Mouse (Mus musculus) thymus, postnatal 4 days (tissue): ENCODE data around the gene Oca2.

Source experiments
- DNase-seq: peaks from one replicate; pipeline ENCODE4 v3.0.0; 2021

Oca2 gene

DNA sequence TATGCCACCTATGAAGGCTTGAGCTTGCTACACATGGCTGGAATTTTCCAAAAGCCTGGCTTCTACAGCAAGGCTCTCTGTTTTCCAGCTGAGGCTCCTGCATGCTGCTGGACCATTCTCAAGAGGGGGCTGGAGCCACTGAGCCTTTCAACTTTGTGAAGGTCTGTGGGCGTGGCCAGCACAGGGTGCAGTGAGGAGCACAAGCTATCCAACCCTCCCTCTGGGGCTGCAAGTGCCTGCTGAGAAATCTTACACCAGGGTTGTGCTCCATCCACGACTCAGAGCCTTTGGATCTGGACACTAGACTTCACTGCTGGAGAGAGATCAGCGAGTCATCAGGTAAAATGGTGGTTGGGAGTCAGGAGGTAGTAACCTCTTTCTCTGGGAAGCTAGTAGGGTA is at the start of gene Oca2:
Oca2 (plus strand) TSS at position 218 of the 400 bp plus-strand sequence.
- DNase-seq = no peak

DNA sequence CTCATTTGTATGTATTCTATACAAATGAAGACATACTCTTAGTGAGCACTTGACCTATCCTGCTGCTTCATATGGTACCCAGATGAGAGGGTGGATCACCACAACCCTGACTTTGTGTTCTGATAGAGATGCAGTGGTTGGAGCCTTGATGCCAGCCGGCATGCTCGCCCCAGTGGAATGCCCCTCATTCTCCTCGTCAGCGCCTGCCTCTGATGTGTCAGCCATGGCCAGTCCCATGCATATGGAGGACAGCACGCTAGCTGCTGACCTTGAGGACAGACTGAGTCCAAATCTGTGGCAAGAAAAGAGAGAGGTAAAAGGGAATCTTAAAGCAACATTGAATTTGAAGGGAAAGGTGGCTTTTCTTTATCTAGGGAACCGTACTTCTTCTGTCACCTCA is 48.5 kb upstream of the Oca2 start:
- no peak for DNase-seq

DNA sequence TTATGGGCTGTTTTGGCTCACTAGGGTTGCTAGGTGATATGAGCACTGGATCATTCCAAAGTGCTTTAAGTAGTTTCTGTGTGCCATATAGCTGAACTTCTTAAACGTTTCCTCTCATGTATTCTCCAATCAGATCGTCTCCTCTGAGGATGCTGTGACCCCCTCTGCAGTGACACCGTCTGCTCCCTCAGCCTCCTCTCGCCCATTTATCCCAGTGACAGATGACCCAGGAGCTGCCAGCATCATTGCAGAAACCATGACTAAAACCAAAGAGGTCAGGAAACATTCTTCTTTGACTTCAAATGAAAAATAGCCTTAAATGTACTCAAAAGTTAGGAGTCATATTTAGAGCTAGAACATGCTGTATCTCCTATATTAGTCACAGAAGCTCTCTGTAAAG is 47.9 kb upstream of the Oca2 start:
- no peak for DNase-seq

DNA sequence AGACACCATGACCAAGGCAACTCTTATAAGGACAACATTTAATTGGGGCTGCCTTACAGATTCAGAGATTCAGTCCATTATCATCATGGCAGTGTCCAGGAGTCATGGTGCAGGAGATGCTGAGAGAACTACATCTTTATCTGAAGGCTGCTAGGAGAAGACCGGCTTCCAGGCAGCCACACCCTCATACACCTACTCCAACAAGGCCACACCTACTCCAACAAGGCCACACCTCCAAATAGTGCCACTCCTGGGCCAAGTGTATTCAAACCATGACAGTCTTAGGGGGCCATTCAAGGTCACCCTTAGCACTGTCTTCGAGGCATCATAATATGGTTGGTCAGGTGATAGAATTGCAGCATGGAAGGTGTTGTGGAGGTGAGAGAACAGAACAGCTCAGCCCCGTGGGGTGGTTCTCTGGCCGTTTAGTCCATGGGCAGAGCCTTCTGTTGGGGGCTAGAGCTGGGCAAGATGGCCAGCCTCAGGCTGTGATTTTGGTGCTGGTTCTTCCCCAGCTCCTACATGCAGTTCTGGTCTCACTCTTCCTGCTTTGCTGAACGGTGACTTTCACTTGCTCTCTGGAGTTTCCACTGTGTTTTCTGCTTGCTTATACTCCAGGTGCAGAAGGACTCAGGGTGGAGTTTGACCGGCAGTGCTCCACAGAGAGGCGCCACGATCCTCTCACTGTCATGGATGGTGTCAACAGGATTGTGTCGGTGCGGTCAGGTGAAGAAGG is 37.9 kb upstream of the Oca2 start:
- DNase-seq = no peak

DNA sequence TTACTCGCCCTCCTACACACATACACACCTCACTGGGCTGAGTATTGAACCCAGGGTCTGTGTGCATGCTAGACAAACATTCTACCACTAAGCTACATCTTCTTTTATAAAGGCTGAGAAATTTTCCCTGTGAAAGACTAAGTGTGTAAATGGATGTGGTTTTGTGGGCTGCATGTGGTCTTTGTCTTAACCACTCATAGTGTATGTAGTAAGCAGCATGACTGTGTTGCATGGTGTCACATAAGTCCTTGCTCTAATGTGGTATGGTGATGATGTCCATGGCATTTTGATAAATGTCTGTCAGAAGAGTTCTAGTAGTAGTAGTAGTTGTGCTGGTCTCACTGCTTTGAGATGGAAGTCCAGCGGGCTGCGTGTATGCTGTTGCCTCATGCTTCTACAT is 36.7 kb upstream of the Oca2 start:
- no peak for DNase-seq

DNA sequence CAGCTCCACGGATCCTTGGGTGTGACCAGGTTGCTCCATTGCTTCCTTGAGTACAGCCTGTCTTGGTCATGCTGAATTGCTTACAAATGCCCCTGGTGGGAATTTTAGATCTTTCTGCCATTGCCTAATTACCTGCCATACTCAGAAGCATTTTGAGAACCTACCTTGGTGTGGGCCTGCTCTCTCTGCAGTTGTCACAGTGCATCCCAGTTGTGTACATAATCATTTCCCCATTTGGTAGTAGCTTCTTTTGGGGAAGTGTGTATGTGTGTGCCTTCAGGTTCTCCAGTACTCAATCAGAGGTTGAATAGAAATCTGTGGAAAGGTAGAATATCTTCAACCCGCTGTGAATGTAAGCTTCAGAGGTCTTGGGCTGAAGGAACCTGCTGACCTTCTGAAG is 36.3 kb upstream of the Oca2 start:
- DNase-seq = no peak

DNA sequence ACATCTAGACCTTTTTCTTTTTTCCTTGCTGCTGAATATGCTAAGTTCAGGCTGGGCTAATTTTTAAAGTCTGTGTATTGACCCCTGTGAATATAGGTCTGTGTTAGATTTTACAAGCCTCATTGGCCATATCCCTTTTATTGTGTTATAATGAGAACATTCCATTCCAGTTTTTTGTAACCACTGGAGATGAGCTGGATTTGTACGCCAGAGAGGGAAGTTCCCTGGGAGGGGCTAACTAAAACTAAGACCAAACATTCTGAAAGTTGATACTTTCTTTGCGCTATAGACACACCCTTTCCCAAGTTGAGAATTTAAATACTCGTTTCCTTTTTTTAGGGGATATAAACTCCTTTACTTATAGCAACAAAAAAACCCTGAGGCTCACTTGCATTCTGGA is 34.7 kb upstream of the Oca2 start:
- no peak for DNase-seq

DNA sequence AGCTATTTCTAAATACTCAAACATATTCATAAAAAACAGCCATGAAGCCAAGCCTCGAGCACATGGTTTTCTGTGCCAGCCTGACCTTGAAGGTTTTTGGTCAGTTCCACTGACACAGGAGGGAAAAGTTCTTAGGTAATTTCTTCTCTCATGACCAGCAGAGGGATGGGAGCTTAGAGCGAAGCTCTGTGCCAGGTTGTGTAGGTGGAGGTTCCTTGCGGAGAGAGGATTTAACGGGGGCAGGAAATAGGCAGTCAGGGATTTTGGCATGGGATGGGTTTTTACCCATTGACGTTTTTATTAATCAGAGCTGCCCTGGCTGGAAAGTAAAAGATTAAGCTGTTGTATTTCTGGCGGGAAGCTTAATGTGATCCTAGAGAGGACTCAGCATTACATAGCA is 18.7 kb upstream of the Oca2 start:
- DNase-seq = no peak

DNA sequence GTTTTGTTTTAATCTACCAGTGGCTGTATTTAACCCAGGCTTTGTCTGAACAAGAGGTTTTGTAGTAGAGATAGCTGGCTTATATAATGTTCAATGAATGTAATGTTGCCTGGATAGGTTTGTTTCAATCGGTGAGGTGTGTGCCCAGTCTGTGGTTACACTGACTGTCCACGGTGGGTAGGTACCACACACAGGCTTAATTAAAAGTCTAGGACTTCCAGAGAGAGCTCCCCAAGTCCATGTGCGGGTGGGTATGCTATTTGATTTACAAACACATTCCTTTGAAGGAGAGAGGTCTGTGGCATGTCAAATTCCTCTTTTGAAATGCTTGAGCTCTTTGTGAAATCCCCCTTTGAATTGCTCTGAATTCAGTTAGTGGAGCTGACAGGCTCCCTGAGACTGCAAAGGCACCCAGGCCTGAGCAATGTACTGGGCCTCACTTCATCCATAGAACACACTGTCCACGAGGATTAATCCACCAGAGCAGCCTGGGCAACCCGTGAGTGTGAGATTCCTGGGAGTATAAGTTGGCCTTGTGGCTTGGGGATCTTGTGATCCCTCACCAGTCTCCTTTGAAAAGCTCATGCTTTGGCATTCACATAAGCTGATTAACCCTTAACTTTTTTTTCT is 3.7 kb upstream of the Oca2 start:
- DNase-seq = no peak

DNA sequence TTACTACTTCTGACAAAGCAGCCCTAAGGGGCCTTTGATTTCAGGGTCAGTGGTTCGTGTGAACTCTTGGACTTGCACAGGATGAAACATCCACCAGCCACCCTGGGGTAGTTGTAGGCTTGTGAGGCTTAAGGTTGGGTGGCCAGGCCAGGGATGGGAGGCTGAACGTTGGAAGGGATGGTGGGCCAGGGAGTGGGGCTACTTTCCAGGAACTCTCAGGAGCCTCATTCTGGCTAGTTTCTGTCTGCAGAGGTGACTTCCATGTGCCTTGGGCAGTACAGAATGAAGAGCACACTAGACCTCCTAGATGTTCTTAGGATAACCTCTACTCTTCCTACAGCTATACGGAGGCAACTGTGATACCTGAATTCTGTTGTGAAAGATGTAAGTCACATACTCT is 2.9 kb upstream of the Oca2 start:
- DNase-seq = no peak

DNA sequence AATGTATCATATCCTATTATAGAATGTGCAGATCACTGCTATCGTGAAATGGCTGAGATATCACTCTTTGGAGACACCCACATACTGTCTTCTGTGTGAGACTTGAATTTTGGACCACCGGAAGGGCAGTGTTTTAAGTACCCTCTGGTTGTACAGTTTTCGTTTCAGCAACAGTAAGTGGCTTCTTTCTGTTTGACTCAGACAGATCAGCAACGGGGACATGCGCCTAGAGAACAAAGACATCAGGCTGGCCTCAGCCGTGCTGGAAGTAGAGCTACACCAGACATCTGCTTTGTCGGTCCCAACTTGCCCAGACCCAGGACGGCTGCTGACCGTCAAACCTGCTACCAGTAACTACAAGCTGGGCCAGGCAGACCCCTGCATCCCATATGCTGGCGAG is 15.0 kb downstream of the Oca2 start:
- DNase-seq = no peak

DNA sequence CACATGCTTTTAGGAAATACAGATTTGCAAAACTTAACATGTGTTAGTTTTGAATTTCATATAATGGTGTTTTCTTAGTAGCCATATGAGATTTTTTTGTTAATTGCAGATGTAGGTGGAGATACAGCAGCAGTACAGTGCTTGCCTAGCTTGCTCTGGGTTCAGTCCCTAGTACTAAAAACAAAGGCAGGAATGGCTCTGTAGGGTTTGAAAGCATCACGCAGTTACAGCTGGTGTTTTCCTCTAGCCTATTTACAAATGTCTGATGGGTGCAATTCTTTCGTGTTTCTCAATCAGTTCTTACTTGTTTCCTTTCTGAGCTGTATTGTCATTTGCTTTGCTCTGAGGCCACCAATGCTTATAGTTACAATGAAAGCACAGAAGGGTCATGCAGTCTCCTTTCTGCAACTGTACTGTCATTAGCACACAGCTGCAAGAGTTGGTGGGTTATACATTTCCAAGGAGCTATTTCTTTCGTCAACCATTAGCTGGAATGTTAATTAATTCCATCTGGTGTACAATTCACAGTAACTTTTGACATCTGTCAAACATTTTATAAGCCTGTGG is 18.4 kb downstream of the Oca2 start:
- no peak for DNase-seq

DNA sequence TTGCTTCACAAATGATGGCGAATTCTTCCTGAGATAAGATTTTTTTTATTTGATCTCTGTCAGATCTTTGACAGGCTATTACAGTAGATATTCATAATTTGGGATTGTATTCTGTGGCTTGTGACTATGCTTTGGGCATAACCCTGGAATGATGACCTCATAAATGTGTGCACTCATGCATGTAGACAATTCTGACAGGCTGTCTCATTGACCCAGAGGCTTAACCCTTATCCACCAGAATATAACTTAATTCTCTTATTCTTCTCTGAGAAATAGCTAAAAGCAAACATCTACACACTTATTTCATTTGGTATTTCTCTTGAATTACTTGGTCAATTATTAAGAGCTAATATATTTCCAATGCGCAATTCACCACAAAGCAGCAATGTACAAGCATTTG is 37.9 kb downstream of the Oca2 start:
- DNase-seq = no peak

DNA sequence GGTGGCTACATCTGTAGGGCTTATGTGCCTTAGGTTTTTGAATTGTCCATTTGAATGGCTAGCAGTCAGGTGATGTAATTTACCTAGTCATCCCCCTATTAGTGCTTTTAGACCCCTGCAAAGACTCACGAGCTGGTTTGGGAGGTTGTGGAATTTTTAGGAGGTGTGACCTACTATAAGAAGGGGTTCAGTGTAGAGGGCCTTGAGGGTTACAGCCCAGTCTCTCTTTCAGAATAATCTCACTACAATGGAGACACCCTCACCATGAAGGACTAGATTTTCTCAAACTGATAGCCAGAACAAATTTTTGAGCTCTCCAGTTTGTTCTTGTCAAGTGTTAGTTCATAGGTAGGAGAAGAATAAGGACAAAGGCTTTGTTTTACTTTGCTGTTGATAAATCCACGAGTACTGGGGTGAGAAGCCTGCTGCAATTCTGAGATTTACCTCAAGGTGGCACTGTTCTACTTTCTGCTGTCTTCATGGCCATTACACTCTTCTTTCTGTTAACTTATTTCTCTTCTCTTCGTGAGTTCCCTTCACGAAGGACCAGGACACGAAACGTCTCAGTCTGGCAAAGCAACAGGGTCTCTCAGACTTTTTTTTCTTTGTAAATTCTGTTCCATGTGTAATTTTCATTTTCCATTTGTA is 52.0 kb downstream of the Oca2 start:
- DNase-seq = peak; percentile 47

DNA sequence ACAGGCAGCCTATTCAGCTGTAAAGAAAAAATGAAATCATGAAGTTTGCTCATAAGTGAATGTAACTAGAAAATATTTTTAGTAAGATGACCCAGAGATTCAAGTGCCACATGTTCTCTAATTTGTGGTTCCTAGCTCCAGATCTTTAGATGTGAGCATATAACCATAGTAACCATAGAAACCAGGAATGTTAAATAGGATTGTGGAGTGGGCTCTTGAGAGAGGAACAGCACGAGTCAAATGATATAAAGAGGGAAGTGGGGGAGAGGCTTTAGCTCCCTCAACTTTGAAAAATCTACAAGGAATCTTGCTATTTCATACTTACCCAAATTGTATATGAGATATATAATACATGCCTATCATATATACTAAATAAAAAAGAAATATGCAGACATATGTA is 64.8 kb downstream of the Oca2 start:
- no peak for DNase-seq

DNA sequence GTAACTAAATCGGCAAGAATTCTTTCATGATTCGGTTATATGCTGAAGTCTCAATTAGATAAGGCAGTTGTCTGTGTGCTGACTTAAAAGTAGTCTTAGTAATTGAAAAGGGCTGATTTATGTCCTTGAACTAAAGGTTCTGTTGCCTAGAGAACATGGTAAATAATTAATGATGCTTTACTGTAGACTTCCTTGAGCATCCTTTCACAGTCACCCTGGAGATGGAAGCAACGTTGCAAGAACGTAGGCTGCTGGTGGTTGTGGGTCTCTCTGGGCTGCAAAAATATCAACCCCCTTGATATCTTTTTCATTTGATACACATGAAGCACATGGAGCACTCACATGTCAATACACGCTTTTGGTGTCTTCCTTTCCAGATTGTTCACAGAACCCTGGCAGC is 74.8 kb downstream of the Oca2 start:
- DNase-seq = no peak

DNA sequence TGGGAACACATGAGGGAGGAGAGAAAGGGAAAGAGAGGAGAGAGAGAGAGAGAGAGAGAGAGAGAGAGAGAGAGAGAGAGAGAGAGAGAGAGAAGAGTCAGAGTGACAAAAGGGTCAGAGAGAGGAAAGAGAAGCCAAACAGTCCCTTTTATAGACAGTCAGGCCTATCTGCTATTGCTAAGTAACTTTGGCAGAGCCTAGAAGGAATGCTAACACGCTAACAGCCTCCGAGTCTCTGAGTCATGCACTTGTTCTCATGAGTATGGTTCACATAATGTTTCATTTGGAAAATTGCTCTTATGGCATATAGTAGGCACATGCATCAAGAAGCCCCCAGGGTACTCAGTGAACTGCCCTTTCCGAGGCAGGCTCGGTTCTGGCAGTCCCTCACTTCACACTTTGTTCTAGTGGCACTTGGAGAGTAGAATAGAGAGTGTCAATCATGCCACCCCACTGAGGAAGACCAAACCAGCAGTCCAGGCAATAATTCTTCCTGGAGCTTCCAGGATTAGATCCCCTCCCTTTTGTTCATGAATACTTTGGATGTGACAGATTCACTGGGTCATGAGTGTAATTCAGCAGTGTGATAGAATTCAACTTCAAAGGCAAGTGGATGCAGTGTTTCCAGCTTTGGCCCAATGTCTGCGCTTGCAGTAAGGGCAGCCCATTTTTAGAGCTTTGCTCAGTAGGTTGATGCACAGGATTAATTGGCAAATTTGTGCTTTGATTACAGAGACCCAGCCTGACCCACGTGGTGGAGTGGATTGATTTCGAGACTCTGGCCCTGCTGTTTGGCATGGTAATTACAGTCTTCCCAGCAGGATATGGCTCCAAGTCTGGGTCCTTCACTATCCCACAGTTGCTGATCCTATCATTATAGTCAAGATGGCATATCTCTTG is 76.3 kb downstream of the Oca2 start:
- no peak for DNase-seq

DNA sequence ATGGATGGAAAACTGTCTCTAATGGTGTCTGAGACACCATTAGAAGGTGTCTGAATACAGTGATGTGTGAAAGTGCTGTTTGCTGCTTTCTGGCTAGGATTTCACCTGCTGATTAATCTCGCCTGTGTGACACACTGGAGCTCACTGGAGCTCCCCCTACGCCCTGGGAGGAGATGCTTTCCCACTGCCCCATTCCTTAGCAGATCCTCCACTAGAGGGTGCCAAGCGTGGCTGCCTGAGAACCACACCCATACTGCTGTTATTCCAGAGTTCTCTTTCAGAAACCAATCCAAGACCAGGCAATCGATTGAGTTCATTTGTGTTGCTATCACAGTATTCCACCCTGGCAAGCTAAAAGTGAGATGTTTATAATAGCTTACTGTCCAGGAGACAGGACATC is 88.2 kb downstream of the Oca2 start:
- DNase-seq = no peak

DNA sequence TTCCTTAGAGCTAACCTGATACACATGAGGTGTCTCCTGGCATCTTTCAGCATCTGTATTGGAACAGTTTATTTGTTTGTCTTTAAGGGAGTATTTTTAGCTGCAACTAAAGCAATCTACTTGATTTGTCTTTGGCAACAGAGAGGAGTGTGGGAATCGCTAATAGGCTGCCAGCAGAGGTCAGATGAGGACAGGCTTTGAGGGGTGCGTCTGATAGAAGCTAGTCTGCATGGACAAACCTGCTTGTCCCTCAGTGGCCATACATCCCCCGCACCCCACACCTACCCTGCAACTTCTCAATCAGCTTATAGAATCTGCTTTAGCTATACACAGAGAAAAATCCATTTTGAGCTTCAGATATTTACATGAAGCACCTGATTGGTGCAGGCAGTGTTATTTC is 109.0 kb downstream of the Oca2 start:
- DNase-seq = no peak

DNA sequence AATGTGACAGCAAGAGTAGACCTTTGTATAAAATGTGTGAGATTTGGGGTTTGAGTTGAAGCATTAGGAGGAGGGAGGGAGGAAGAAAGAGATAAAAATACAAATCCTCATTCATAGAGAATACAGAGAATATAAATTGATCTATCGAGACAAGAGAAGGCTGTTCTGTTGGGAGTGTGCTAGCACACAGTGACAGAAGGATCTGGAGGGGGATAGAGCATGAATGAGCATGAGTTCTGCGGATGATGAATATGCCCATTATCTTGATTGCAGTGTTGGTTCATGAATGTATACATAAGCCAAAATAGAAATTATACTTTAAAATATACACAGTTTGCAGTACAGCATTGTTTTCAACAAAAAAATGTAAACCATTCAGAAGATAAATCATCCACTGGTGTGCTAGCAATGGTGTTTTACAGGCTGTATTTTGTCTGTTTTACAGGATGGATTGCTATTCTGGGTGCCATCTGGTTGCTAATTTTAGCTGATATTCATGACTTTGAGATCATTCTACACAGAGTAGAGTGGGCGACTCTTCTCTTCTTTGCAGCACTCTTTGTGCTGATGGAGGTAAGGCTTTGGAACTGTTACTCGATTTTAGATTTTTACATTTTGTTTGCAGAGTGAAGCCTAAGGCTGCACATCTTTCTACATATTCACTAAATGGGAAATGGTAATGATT is 117.2 kb downstream of the Oca2 start:
- no peak for DNase-seq

DNA sequence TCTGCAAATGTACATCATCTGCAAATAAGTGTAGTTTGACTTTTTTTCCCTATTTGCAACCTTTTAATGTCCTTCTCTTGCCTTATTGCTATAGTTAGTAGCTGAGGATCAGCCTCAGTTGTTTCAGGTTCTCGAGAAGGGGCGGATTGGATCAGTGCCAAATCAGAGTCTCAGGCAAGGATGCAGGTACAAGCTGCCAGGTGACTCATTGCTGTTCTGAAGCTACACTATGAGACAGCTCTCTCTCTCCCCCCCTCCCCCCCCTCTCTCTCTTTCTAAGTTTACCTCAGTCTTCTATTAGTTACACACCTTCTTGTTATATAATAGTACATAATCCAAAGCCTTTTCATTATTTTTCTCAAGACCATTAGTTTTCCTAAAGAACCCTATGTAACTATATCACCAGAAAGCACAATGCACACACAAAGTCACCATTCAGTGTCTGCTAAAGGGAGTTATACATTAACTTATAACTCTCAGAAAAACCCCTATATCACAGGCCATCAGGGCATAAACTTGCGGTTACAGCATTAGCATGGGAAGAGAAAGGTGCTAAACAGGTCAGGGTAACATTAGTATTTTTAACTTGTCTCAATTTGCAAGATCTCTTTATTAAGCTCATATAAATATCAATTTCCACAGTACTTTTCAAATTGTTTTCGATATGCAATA is 142.3 kb downstream of the Oca2 start:
- DNase-seq = no peak

DNA sequence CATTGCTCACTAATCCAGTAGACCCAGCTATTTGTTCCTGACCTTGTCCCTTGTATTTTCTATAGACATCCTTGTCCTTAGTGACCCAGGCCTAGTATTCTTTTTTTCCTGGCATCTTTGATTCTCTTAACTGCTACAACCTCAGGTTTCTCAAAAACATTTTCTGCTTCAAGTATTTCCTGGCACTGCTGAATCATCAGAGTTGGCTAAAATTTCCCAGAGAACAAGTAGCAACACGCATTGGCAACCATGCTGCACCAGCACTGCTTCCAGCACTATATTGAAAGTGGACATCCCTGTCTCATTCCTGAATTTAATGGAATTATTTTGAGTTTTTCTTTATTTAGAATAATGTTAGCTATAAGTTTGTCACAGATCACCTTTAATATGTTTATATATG is 143.1 kb downstream of the Oca2 start:
- DNase-seq = no peak
